Mouse (Mus musculus): ENCODE measurements around the gene Vmn1r135. TPM values are rescaled to one million over a fixed set of nuclear protein-coding genes. Genes with fewer than 3 reads are reported as not detected.
"Not testable (repeated sequence)": the region's sequence is repeated elsewhere in the genome, so short reads cannot be mapped to it uniquely, and the experiment has no call there.

The Vmn1r135 gene
- not detected in 2 replicates for polyA plus RNA-seq (2012; rRNA removed)

DNA sequence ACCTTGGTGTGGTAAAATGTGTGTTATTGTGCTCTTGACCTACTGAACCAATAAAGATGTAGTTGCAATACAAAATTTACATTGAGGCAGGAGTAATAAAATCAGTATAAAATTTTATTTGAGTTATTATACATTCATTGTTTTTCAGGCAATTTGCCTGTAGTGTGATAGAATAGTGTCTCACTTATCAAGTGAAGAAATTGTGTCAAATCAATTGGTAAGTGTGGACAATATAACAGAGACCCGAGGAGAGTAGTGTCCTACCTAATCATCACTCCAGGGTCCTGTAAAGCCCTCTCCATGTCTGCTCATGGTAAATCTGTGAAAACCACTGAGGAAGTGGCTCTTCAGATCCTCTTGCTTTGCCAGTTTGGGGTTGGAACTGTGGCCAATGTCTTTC is at the start of gene Vmn1r135:
Gene Vmn1r135 (plus strand): TSS at position 301 of the 400 bp plus-strand sequence.
- DNase-seq (ENCODE audit: low read depth, low spot score): not testable (repeated sequence)
- no CpG with 5 or more reads among the region's 1 CpGs for WGBS

DNA sequence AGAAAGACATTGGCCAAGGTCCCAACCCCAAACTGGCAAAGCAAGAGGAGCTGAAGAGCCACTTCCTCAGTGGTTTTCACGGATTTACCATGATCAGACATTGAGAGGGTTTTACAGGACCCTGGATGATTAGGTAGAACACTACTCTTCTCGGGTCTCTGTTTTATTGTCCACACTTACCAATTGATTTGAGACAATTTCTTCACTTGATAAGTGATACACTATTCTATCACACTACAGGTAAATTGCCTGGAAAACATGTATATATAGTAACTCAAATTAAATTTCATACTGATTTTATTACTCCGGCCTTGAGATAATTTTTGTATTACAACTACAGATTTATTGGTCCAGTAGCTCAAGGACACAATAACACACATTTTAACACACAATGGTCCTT is 35.5 kb upstream of the Vmn1r135 start, which contains the start of gene Gm4177:
Gene Gm4177 (minus strand): TSS at position 101 of the 400 bp plus-strand sequence.
- not testable (repeated sequence) for DNase-seq (ENCODE audit: low read depth, low spot score)
- no CpG with 5 or more reads among the region's 3 CpGs for WGBS

DNA sequence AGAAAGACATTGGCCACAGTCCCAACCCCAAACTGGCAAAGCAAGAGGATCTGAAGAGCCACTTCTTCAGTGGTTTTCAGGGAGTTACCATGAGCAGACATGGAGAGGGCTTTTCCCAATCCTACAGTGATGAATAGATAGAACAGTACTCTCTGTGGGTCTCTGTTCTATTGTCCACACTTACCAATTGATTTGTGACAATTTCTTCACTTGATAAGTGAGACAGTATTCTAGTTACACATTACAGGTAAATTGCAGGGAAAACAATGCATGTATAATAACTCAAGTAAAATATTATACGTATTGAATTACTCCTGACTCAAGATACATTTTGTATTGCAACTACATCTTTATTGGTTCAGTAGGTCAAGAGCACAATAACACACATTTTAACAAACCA is 12.0 kb downstream of the Vmn1r135 start, which contains the start of gene Gm5725:
Gene Gm5725 (minus strand): TSS at position 101 of the 400 bp plus-strand sequence.
- WGBS: no CpG with 5 or more reads among the region's 1 CpGs
- DNase-seq (ENCODE audit: low read depth, low spot score): not testable (repeated sequence)

Other genes with a start within 250 kb of the Vmn1r135 start
- not detected in 2 replicates for gene Vmn1r132, start 218.3 kb upstream of the Vmn1r135 start, polyA plus RNA-seq (2012; rRNA removed)
- not detected in 2 replicates for gene Gm4175, start 70.9 kb upstream of the Vmn1r135 start, polyA plus RNA-seq (2012; rRNA removed)
- gene Gm4177, start 35.6 kb upstream of the Vmn1r135 start, polyA plus RNA-seq (2012; rRNA removed): not detected in 2 replicates
- gene Gm5725, start 11.9 kb downstream of the Vmn1r135 start, polyA plus RNA-seq (2012; rRNA removed): not detected in 2 replicates
- gene Gm5891, start 88.9 kb downstream of the Vmn1r135 start, polyA plus RNA-seq (2012; rRNA removed): not detected in 2 replicates
- gene Vmn1r137, start 162.2 kb downstream of the Vmn1r135 start, polyA plus RNA-seq (2012; rRNA removed): not detected in 2 replicates
- gene Vmn1r138, start 196.5 kb downstream of the Vmn1r135 start, polyA plus RNA-seq (2012; rRNA removed): not detected in 2 replicates
- gene Gm6176, start 224.0 kb downstream of the Vmn1r135 start, polyA plus RNA-seq (2012; rRNA removed): not detected in 2 replicates
- gene Vmn1r139, start 236.7 kb downstream of the Vmn1r135 start, polyA plus RNA-seq (2012; rRNA removed): not detected in 2 replicates

Data from large intestine, adult 2 months (tissue).